Mouse (Mus musculus): ENCODE data around the gene Fcgr2b.
"Not testable (repeated sequence)": the region's sequence is repeated elsewhere in the genome, so short reads cannot be mapped to it uniquely, and the experiment has no call there.

The Fcgr2b gene

DNA sequence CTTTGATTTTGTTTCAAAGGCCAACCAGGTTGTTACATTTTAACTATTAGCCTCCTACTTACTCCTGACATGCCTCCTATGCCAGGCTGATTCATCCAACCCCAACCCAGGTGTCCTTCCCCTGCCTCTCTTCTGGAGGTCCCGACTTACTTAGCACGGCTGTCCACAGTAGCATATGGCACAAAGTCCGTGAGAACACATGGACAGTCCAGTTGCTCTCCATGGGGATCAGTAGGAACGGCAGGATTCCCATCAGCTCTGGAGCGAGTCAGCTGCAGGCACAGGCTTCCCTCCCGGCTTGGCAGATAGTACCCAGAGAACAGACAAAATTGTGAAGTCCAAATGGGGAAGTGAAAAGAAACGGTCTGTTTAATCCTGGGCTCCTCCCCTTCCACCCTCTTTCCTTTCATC lies 591 bp downstream of the Fcgr2b start:
- no peak for DNase-seq (ENCODE audit: low spot score)

DNA sequence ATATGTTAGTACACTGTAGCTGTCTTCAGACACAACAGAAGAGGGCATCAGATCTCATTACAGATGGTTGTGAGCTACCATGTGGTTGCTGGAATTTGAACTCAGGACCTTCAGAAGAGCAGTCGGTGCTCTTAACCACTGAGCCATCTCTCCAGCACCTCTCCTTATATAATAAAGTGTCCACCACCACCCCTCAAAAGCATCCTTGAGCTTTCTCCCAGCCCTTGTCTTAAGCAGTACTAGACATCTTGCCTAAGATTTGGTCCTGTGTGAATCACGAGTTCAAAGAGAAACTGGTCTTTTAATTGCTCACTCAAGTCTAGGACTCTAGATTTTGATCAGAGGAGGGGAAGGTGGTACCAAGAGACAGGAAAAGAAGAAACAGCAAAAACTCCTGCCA lies 997 bp downstream of the Fcgr2b start:
- not testable (repeated sequence) for DNase-seq (ENCODE audit: low spot score)

- no peak for DNase-seq (ENCODE audit: low spot score)
Observed at GRCm38 (mm10) chr1:170974736-170975135, 1.6 kb downstream of the Fcgr2b start.

- no peak for DNase-seq (ENCODE audit: low spot score)
Observed at GRCm38 (mm10) chr1:170974171-170974570, 2.2 kb downstream of the Fcgr2b start.

DNA sequence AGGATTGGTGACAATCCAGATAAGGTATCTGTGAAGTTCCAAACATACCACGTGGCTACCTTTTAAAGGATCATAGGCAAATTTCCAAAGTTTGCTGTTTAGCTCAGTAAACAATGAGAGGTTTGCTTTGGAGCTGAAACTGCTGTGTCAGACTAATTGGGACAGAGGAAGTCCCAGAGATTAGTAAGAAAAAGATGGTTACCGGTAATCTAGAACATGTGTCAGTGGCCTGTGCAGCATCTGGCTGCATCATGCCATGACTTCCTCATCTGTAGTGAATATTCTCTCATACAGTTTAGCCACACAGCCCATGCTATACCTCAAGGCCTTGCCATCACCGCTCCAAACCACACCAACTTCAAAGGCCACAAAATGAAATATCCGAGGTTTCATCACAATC lies 3.4 kb downstream of the Fcgr2b start:
- no peak for DNase-seq (ENCODE audit: low spot score)

- no peak for DNase-seq (ENCODE audit: low spot score)
Observed at GRCm38 (mm10) chr1:170972494-170972893, 3.9 kb downstream of the Fcgr2b start.

DNA sequence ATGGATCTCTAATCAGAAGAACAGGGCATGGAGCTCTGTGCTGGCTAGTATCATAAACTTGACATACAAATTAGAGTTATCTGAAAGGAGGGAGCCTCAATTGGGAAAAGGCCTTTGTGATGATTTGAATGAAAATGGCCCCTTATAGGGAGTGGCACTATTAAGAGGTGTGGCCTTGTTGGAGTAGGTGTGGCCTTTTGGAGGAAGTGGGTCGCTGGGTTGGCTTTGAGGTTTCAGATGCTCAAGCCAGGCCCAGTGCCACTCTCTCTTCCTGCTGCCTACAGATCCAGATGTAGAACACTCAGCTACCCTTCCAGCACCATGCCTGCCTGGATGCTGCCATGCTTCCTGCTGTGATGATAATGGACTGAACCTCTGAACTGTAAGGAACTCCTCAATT lies 7.8 kb downstream of the Fcgr2b start:
- no peak for DNase-seq (ENCODE audit: low spot score)

- DNase-seq (ENCODE audit: low spot score) = no peak
Observed at GRCm38 (mm10) chr1:170967581-170967980, 8.8 kb downstream of the Fcgr2b start.

DNA sequence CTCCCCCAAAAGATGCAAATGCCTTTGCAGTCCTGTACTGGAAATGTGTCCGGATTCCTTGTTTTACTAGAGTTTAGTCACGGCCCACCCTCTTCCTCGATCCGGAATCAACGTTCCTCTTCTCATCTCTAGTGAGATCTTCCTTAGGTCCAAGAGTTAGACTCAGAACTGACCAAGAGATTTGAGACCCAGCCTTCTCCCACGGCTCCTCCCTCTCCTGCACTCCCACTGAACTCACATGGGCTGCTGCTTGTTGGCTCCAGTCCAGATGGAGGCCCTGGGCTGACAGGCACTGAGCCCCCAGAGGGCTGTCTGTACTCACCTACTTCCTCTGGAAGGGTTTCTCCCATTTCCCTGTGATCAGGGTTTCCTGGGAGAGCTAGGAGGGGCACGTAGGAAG lies 13.3 kb downstream of the Fcgr2b start:
- DNase-seq (ENCODE audit: low spot score) = no peak

DNA sequence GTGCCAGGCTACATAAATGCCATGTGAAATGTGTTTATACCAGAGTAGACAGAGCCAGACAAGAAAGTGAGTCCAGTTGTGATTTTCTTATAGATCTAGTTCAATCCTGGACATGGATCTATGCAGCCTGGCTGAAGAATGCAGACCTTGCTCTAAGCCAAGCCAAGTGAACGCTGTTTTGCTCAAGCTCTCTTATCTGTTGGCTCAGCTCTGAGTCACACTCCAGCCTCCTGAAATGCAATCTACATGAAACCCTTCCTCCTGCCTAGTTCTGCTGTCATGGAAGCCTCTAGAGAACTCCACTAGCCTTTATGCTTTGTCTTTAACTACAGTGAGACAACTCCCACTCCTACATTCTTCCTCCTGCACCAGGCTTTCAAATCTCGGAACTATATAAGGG lies 14.0 kb downstream of the Fcgr2b start:
- peak; percentile 10 for DNase-seq (ENCODE audit: low spot score)

GRCm38 (mm10) chr1:170961101-170961500 lies 15.2 kb downstream of the Fcgr2b start:
- DNase-seq (ENCODE audit: low spot score) = no peak

DNA sequence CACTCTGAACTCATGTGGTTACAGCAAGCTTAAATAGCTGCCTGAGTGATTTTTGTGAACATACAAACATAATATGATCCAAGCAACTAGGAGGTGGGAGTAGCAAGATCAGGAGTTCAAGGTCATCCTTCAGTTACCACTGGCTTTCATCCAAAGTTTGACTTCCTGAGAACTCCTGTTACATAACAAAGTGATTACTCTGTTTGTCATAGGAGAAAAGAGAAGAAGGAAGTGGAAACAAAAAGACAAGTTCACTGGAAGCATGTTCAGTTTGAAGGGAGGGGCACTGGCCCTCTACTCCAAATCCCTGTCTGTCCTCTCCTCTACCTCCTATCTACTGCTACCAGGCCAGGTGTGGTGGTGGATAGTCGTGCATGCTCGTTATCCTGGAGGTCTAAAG lies 16.6 kb downstream of the Fcgr2b start:
- DNase-seq (ENCODE audit: low spot score) = no peak

DNA sequence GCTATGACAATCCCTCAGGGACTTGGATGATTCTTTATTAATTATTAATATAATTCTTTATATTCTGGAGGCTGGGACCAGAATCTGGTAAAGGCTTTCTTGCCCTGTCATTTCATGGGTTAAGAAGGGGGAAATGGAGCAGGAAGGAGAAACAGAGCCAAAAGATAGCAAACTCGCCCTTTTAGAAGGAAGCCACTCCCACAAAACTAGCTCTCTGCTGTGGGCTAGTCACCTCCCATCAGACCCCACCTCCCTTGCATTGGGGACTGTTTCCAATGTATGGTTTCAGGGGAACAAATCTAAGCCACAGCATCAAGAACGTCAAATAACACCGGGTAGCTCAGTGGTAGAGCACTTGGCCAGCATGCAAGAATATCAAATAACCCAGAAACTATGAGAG lies 18.1 kb downstream of the Fcgr2b start:
- DNase-seq (ENCODE audit: low spot score) = no peak

DNA sequence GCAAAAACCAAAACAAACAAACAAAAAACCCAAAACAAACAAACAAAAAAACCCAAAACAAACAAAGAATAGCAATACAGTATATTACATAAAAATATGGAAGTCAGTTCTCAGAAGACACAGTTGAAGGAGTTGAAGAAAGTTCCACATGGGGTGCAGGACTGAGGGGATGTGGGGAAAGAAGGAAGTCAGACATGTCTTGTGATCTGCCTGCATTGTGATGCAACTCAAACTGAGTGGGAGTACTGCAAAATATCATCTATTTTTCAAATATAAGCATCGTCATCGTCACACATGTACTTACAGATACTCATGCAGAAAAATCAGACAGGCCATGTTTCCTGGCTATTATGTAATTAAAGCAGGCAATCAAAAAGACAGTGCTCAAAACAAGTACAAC lies 23.2 kb downstream of the Fcgr2b start:
- no peak for DNase-seq (ENCODE audit: low spot score)

GRCm38 (mm10) chr1:170950772-170951171 lies 25.6 kb downstream of the Fcgr2b start:
- DNase-seq (ENCODE audit: low spot score) = no peak

DNA sequence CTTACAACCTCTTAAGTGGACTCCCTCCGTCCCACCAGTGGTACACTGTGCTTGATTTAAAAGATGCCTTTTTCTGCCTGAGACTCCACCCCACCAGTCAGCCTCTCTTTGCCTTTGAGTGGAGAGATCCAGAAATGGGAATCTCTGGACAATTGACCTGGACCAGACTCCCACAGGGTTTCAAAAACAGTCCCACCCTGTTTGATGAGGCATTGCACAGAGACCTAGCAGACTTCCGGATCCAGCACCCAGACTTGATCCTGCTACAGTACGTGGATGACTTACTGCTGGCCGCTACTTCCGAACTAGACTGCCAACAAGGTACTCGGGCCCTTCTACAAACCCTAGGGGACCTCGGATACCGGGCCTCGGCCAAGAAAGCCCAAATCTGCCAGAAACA lies 31.4 kb downstream of the Fcgr2b start:
- not testable (repeated sequence) for DNase-seq (ENCODE audit: low spot score)

DNA sequence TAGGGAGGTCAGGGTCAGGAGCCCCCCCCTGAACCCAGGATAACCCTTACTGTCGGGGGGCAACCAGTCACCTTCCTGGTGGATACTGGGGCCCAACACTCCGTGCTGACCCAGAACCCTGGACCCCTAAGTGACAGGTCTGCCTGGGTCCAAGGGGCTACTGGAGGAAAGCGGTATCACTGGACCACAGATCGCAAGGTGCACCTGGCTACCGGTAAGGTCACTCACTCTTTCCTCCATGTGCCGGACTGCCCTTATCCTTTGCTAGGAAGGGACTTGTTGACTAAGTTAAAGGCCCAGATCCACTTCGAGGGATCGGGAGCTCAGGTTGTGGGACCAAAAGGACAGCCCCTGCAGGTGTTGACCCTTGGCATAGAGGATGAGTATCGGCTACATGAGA lies 32.2 kb downstream of the Fcgr2b start:
- DNase-seq (ENCODE audit: low spot score) = not testable (repeated sequence)

- no peak for DNase-seq (ENCODE audit: low spot score)
Observed at GRCm38 (mm10) chr1:170939255-170939654, 37.1 kb downstream of the Fcgr2b start.

DNA sequence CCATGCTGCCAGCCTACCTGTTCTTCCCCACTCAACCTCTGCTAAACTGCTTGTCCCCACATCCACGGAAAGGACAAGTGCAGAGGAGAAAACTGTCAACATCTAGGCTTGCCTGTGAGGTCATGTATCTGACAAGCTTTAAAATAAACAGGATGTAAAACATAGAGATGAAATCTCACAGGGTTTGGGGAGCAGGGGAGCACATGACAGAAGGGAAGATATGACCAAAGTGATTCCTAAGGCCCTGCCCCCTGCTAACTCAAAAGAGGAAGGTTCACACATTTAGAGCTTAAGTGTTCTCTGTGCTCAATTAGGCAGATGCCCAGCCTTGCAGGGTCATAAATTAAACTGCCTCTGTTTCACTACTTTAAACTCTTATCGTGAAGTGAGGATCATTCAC lies 42.0 kb downstream of the Fcgr2b start:
- DNase-seq (ENCODE audit: low spot score) = no peak

- DNase-seq (ENCODE audit: low spot score) = no peak
Observed at GRCm38 (mm10) chr1:170933940-170934339, 42.4 kb downstream of the Fcgr2b start.

- no peak for DNase-seq (ENCODE audit: low spot score)
Observed at GRCm38 (mm10) chr1:170933386-170933920, 42.9 kb downstream of the Fcgr2b start.

DNA sequence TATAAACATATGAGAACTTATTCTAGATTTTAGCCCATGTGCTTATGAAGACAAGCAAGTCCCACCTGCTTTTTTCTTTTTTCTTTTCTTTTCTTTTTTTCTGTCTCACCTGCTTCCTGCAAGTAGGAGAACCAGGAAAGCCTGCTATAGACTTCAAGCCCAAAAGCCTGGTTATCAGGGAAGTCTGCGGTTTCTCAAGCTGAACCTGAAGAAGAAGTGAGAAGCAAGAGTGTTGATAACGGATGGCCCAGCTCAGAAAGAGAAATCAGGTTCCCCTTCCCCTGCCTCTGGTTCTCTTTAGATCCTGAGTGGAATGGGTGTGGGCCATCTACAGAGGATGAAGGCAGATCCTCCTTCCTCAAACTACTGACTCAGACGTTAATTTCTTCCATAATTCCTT lies 44.3 kb downstream of the Fcgr2b start:
- DNase-seq (ENCODE audit: low spot score) = no peak

DNA sequence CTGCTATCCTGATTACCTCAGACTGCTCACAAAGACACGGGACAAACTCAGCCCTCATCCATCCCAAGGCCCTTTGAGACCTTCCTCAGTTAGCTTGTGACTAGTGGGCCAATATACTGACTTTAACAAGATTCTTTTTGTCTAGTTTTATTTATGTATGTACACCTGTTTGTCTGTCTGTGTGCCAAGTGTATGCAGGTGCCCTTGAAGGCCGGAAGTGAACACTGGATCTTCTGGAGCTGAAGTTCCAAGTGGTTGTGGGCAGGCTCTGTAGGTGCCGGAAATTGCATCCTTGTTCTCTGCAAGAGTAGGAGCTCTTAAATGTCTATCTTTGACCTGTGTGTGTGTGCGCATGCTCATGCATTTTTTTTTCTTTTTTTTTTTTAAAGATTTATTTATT lies 47.1 kb downstream of the Fcgr2b start:
- no peak for DNase-seq (ENCODE audit: low spot score)

- no peak for DNase-seq (ENCODE audit: low spot score)
Observed at GRCm38 (mm10) chr1:170928467-170928866, 47.9 kb downstream of the Fcgr2b start.

DNA sequence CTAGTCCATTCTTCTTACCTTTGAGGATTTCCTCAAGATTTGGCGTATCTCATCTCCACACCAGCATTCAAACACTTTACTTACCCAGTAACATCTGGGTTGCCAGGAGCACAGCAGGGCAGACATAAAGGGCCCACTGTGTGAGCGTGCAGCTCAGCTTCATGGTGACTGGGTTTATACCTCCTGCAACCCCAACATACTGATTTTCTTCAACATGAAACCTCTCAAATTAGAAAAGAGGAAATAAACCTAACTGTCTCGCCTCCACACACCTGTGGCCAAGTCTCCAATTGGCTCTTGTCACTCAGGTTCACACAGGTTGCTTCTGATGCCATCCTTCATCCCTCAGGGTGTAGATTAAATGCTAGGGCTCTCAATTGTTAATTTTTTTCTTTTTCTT lies 49.0 kb downstream of the Fcgr2b start, which contains the start of gene Fcrla:
TSS of gene Fcrla (minus strand) at position 206 of the 400 bp plus-strand sequence.
- no peak for DNase-seq (ENCODE audit: low spot score)

Measured in yolk sac, embryonic 10.5 days (tissue).